Mouse (Mus musculus): ENCODE measurements around the gene Hspa8.
A peak's percentile ranks its signal among the peaks of the same experiment; 100 is the strongest.

Hspa8 gene

DNA sequence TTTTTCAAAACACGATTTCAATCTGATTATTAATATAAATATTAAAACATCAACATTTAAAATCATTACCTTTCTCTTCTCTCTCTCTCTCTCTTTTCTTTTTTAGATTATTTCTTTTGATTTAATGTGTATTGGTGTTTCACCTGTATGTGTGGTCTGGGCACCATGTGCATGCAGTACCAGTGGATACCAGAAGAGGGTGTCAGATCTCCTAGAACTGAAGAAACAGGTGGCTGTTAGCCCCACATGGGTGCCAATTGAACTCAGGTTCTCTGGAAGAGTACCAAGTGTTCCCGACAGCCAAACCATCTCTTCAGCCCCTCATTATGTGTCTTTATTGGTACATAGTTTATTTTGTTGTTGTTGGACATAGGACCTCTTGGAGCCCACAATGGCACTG is 11.1 kb downstream of the Hspa8 start:
- no peak for DNase-seq

DNA sequence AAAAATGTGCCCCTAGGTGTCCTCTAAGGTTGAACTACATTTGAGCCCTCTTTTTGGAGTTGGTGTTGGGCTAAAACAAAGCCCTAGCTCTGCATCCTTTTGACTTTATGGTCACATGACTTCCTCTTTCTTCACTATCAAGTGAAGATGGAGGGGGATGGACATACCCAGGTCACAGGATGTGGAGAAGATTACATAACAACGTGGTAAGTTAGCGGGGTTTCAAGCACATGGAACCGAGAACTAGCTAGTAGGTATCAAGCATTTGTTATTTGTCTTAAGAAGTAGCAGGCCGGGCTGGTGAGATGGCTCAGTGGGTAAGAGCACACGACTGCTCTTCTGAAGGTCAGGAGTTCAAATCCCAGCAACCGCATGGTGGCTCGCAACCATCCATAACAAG is 13.3 kb downstream of the Hspa8 start:
- no peak for DNase-seq

DNA sequence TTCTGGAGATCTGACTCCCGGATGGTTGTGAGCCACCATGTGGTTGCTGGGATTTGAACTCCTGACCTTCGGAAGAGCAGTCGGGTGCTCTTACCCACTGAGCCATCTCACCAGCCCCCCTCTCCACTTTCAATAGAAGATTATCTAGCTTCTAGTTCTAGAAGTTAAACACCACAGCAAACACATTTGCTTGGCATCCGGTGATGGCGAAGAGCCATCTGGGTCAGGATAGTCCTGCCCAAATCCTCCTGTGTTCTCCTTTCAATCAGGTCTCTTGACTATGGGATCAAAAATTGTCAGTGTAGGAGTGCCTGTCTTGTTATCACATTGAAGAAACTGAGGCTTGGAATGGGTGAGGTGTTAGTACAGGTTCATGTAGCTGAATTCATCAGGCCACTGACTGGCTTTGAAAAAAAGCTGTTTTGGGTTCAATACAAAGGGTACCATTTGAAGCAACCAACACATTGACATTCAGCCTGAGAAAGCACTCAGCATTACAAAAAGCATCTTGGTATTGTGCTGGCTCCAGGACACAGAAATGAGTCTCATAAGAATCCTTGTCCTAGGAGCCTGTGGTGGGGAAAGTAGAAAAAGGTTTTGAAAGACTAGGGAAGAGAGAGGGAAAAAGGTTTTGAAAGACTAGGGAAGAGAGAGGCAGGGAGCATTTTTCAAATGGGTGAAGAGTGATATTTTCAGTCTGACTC is 16.7 kb downstream of the Hspa8 start:
- DNase-seq: no peak

DNA sequence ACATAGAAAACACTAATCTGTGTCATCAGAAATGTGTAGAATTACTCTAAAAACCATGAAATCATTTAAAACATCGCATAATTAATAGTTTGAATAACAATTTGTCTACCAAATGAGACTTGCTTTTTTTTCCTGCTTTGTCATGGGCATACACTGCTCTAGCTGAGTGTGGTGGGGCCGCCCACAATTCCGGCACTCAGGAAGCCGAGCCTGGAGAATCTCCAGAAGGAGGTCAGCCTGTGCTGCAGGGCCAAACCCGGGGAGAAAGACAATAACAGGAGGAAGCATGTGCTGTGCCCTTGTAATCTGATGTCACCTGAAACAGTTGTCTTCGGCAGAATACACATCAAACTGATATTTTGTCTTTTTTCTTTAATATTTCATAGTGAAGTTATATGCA is 24.8 kb downstream of the Hspa8 start:
- no peak for DNase-seq

DNA sequence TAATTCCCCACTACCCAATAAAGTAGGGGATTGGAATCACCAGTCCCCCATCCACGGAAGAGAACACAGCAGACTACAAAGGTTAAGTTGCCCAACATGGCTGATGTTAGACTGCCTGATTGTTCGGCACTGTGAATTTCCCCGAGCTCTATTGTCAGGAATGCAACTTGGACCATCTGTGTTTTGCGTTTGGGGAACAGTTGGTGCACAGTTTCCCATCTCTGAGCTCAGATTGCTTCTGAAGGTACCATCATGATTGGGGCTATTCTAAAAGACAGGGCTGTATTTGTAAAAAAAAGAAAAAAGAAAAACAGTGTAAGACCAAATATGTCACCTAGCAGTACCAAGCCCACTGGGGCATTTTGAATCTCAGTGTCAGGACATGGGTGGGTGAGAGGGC is 26.6 kb downstream of the Hspa8 start:
- DNase-seq: no peak

DNA sequence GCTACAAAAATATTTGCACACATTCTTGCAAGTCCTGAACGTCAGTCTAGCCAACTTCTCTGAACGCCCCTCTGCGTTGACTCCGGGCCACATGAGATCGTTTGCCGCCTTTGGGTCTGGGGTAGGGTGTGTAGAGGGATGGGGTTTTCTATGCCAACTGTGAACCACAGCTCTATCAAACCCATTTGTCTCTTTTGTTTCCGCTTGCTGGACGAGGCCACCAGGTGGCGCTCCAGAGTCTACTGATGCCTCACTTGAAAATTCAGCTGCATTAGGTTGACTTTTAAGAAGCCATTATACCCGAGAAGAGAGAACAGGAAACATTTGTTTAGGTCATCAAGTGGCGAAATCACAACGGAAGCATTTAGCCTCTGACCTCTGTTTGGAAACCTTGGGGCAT is 33.8 kb downstream of the Hspa8 start:
- DNase-seq: peak; percentile 19 to 23

DNA sequence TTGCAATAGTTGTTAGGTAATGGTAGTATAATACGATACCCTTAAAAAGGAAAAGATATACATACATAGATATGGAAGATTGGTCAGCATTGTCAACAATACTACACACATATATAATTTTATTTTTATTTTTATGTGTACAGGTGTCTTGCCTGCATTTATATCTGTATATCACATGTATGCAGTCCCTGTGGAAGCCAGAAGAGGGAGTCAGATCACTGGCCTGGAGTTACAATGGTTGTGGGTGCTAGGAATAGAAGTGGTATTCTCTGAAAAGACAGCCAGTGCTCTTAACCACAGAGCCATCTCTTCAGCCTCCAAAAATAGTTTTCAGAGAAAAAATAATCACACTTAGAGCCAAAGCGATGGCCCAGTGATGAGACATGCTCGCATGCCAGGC is 35.9 kb downstream of the Hspa8 start:
- no peak for DNase-seq

DNA sequence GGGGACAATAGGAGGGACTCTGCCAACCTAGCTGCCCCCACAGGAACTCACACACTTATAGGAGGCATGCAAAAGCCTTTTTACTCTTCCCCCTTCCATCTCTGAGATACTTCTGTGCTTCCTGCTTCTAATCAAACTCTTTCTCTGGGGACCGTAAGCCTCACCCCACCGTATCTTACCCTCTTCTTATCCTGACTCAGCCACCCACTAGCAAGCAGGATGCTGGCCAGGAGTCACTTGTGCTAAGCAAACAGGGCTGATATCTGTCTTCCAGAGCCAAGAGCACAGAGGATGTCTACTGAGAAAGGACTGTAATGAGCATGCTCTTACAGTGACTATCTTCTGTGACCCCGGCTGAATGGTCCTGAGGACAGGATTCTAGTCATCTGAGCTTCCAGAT is 38.9 kb downstream of the Hspa8 start:
- no peak for DNase-seq

DNA sequence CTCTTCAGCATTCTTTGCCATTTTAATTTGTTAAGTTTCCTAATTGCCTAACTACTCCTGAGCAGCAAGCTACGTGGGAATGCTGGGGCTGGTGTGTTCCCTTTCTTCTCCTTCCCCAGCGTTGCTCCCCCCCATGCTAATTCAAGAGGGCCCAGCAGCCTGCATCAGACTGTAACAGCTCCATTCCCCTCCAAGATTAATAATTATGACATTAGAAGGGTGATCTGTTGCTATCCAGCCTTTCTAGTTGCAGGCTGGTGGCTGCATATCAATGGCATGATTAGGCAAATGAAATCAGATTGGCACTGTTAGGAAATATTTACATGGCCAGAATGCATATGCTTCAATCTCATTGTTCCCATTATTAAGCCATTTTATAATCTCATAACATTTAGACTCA is 50.7 kb downstream of the Hspa8 start:
- DNase-seq: no peak

DNA sequence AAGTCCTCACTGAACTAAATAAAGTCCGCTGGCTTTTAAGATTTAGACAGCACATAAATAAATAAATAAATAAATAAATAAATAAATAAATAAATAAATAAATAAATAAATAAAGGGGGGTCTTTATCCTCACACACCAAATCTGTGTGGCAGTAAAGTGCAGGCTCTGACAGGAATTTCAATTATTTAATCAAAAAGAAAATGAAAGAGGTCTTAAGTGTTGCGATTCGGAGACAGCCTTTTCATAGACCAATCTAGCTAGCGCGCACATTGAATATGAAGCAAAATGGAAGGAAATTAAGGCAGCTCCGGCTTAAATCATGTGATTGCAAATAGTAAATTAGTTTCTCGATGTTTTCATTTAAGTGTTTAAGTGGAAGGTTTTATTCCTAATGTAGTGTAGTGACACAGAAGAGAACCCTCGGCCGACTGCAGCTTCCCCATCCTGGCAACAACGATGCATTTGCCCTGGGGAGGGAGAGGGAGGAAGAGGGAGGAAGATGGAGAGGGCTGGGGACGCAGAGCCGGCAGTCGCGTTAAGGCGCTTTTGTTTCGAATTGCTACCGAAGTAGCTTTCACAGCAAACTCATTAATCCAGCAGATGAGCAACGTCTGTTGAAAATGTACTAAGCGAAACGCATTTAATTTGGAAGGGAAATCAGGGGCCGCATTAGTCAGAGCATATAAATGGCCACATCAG is 57.8 kb downstream of the Hspa8 start:
- no peak for DNase-seq

DNA sequence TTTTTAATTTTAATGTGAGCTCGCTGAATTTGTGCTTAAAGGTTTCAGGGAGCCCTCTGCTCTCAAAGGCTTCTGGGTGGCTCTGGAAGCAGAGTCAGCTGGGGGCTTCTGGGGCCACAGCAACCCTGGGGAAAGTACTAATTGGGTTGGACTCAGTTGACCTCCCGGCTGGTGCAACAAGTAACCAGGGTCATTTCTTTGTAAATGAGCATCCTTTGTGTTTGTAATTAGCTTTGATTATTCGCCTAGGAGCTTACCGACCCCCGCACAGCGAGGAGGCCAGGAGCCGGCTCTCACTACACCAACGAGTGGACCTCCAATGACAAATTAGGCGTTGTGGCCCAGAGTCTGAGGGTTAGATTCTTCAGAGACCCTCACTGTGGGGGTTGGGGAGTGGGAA is 58.4 kb downstream of the Hspa8 start:
- DNase-seq: no peak

Data from thymus, adult 18-20 months (tissue).